Mouse (Mus musculus) forebrain, embryonic 13.5 days (tissue): ENCODE results near the gene Pwp2. TPM values are rescaled to one million over a fixed set of nuclear protein-coding genes. Genes with fewer than 3 reads are reported as not detected.

ENCODE experiments used
- polyA plus RNA-seq: library from polyadenylated mRNA; unstranded; fragments of >200 nt; fragmentation: Nextera tagmentation; extraction: Ambion mirVana; gene quantifications from 2 replicates; pipeline ENCODE4 v1.2.1, GENCODE M21; 2015

The Pwp2 gene
- polyA plus RNA-seq, 1 experiment from 2014 or later = 19.1 TPM

Other genes with a start within 250 kb of the Pwp2 start
- 1.4 and 1.6 TPM in 2 replicates for gene Trpm2, start 214.6 kb downstream of the Pwp2 start, polyA plus RNA-seq
- 26.7 and 36.1 TPM in 2 replicates for gene 1810043G02Rik, start 206.6 kb downstream of the Pwp2 start, polyA plus RNA-seq
- gene Pfkl, start 175.1 kb downstream of the Pwp2 start, polyA plus RNA-seq = 98.0 and 114 TPM in 2 replicates
- not detected in 2 replicates for gene Dnmt3l, start 143.2 kb downstream of the Pwp2 start, polyA plus RNA-seq
- 0.18 TPM in 1 of 2 replicates, not detected in the other for gene Aire, start 141.5 kb downstream of the Pwp2 start, polyA plus RNA-seq
- 0.80 and 0.84 TPM in 2 replicates for gene Icosl, start 115.8 kb downstream of the Pwp2 start, polyA plus RNA-seq
- 18.9 and 22.4 TPM in 2 replicates for gene D10Jhu81e, start 15.4 kb downstream of the Pwp2 start, polyA plus RNA-seq
- gene Trappc10, start 59.5 kb upstream of the Pwp2 start, polyA plus RNA-seq = 16.8 and 18.9 TPM in 2 replicates
- 45.9 and 50.0 TPM in 2 replicates for gene Agpat3, start 167.3 kb upstream of the Pwp2 start, polyA plus RNA-seq
- 354 and 366 TPM in 2 replicates for gene Rrp1, start 227.9 kb upstream of the Pwp2 start, polyA plus RNA-seq
- 91.7 and 116 TPM in 2 replicates for gene Cstb, start 240.5 kb upstream of the Pwp2 start, polyA plus RNA-seq